Mouse (Mus musculus) liver, embryonic 13.5 days (tissue): ENCODE data around the gene Adh1. TPM values are rescaled to one million over a fixed set of nuclear protein-coding genes. Genes with fewer than 3 reads are reported as not detected.

Experiments
- ATAC-seq: fragments of 200-750 bp; cut with Nextera tagmentation; 2 replicates; pipeline ENCODE4 v1.8.0; 2017; ENCODE audit warnings: low read depth, mild to moderate bottlenecking, moderate number of reproducible peaks, moderate library complexity
- DNase-seq: peaks from one replicate; pipeline ENCODE4 v3.0.0; 2022
- H3K27ac ChIP-seq: fragments of 300-500 bp; sonication (generic); 2 replicates; pipeline ENCODE4 v1.5.1; 2015; ENCODE audit warnings: moderate library complexity, mild to moderate bottlenecking, inconsistent platforms
- H3K27me3 ChIP-seq: fragments of 300-500 bp; sonication (generic); 2 replicates; pipeline ENCODE4 v1.6.1; 2015; ENCODE audit warnings: mild to moderate bottlenecking, inconsistent platforms
- H3K36me3 ChIP-seq: fragments of 300-500 bp; sonication (generic); 2 replicates; pipeline ENCODE4 v1.6.1; 2015; ENCODE audit warnings: mild to moderate bottlenecking, inconsistent platforms
- H3K4me1 ChIP-seq: fragments of 300-500 bp; sonication (generic); replicated peaks from 2 replicates; pipeline ENCODE4 v1.6.1; 2015; ENCODE audit warnings: inconsistent platforms
- H3K4me2 ChIP-seq: fragments of 300-500 bp; sonication (generic); 2 replicates; pipeline ENCODE4 v1.6.1; 2015; ENCODE audit warnings: inconsistent platforms, mild to moderate bottlenecking, moderate library complexity
- H3K4me3 ChIP-seq: fragments of 300-500 bp; sonication (generic); replicated peaks from 2 replicates; pipeline ENCODE4 v1.5.1; 2015; ENCODE audit warnings: mild to moderate bottlenecking, inconsistent platforms
- H3K9ac ChIP-seq: fragments of 300-500 bp; sonication (generic); 2 replicates; pipeline ENCODE4 v1.6.1; 2015; ENCODE audit warnings: mild to moderate bottlenecking, inconsistent platforms
- H3K9me3 ChIP-seq: fragments of 300-500 bp; sonication (generic); replicated peaks from 2 replicates; pipeline ENCODE4 v1.6.1; 2016; ENCODE audit warnings: inconsistent platforms
- WGBS: fragments of 180-500 bp; shearing (Covaris S2); methylation state at CpG from one replicate; pipeline ENCODE4 v1.1.7; 2015; ENCODE audit not compliant: insufficient replicate concordance; 5-methylcytosine and 5-hydroxymethylcytosine counted together
- polyA plus RNA-seq: library from polyadenylated mRNA; unstranded; fragments of >200 nt; fragmentation: Nextera tagmentation; extraction: Ambion mirVana; gene quantifications from 2 replicates; pipeline ENCODE4 v1.2.1, GENCODE M21; 2015

Gene Adh1
- polyA plus RNA-seq, 1 experiment from 2014 or later = 3.4 TPM

- no peak overlapping the region for H3K4me3 ChIP-seq
- DNase-seq (no peak), ATAC-seq (no peak)
- no peak overlapping the region for H3K9ac ChIP-seq
- WGBS = 56% methylated on average over 2 of the region's 2 CpGs
- no peaks in the 10 kb centered on the region for H3K36me3 ChIP-seq
- no peaks in the 10 kb centered on the region for H3K9me3 ChIP-seq
- no peaks in the 10 kb centered on the region for H3K27me3 ChIP-seq
- no peak overlapping the region for H3K4me2 ChIP-seq
- H3K27ac ChIP-seq = no peak overlapping the region
- no peaks in the 10 kb centered on the region for H3K4me1 ChIP-seq
Measured at GRCm38 (mm10) chr3:138316908-138317472, 56.2 kb downstream of the Adh1 start.

GRCm38 (mm10) chr3:138325001-138325400 is 64.2 kb downstream of the Adh1 start:
- Histone ChIP-seq H3K9me3 (no peaks in the 10 kb centered on the region), H3K27ac (no peak overlapping the region), H3K36me3 (no peaks in the 10 kb centered on the region), H3K4me3 (no peak overlapping the region), H3K4me1 (no peaks in the 10 kb centered on the region), H3K4me2 (no peak overlapping the region), H3K27me3 (no peaks in the 10 kb centered on the region), H3K9ac (no peak overlapping the region)
- ATAC-seq (no peak), DNase-seq (no peak)
- 81% methylated on average over 17 of the region's 17 CpGs for WGBS

- H3K4me3 ChIP-seq = no peak overlapping the region
- ATAC-seq = no peak
- 68% methylated on average over 6 of the region's 6 CpGs for WGBS
Measured at GRCm38 (mm10) chr3:138325466-138325865, 64.7 kb downstream of the Adh1 start.

GRCm38 (mm10) chr3:138333910-138334309 is 73.1 kb downstream of the Adh1 start:
- Histone ChIP-seq H3K4me3 (no peak overlapping the region), H3K9me3 (no peaks in the 10 kb centered on the region), H3K4me1 (0 out of 2 replicates have a peak, but pooled peaks cover 4% of the 10 kb centered on the region), H3K4me2 (no peak overlapping the region), H3K27ac (no peak overlapping the region), H3K9ac (no peak overlapping the region), H3K27me3 (no peaks in the 10 kb centered on the region), H3K36me3 (no peaks in the 10 kb centered on the region)
- no peak for ATAC-seq
- no peak for DNase-seq
- WGBS = 70% methylated on average over 8 of the region's 8 CpGs

More at GRCm38 (mm10) chr3:138325466-138325865, 64.7 kb downstream of the Adh1 start:
- Histone ChIP-seq H3K27me3 (no peaks in the 10 kb centered on the region), H3K27ac (no peak overlapping the region), H3K36me3 (no peaks in the 10 kb centered on the region), H3K9ac (no peak overlapping the region), H3K4me2 (no peak overlapping the region), H3K9me3 (no peaks in the 10 kb centered on the region), H3K4me1 (no peaks in the 10 kb centered on the region)
- DNase-seq = no peak

- 55% methylated on average over 4 of the region's 4 CpGs for WGBS
- Histone ChIP-seq H3K4me1 (0 out of 2 replicates have a peak, but pooled peaks cover 4% of the 10 kb centered on the region), H3K27ac (no peak overlapping the region), H3K27me3 (no peaks in the 10 kb centered on the region), H3K4me3 (no peak overlapping the region), H3K9me3 (no peaks in the 10 kb centered on the region), H3K9ac (no peak overlapping the region), H3K36me3 (no peaks in the 10 kb centered on the region), H3K4me2 (no peak overlapping the region)
- DNase-seq (no peak), ATAC-seq (no peak)
Measured at GRCm38 (mm10) chr3:138334320-138334719, 73.5 kb downstream of the Adh1 start.

- H3K4me3 ChIP-seq = no peak overlapping the region
Measured at GRCm38 (mm10) chr3:138335566-138335965, 74.8 kb downstream of the Adh1 start.

GRCm38 (mm10) chr3:138336104-138336754 is 75.4 kb downstream of the Adh1 start:
- Histone ChIP-seq H3K36me3 (no peaks in the 10 kb centered on the region), H3K27ac (no peak overlapping the region), H3K9ac (no peak overlapping the region), H3K27me3 (no peaks in the 10 kb centered on the region), H3K9me3 (no peaks in the 10 kb centered on the region), H3K4me2 (no peak overlapping the region), H3K4me1 (0 out of 2 replicates have a peak, but pooled peaks cover 4% of the 10 kb centered on the region), H3K4me3 (no peak overlapping the region)
- WGBS = 26% methylated on average over 3 of the region's 3 CpGs
- ATAC-seq = 0 out of 2 replicates have a peak, but pooled peaks have one; percentile 26
- no peak for DNase-seq

More at GRCm38 (mm10) chr3:138335566-138335965, 74.8 kb downstream of the Adh1 start:
- H3K4me1 ChIP-seq = 0 out of 2 replicates have a peak, but pooled peaks cover 4% of the 10 kb centered on the region
- no peaks in the 10 kb centered on the region for H3K9me3 ChIP-seq
- H3K9ac ChIP-seq = no peak overlapping the region
- no peaks in the 10 kb centered on the region for H3K36me3 ChIP-seq
- ATAC-seq (no peak), DNase-seq (no peak)
- 56% methylated on average over 1 of the region's 1 CpGs for WGBS
- no peaks in the 10 kb centered on the region for H3K27me3 ChIP-seq
- H3K4me2 ChIP-seq = no peak overlapping the region
- H3K27ac ChIP-seq = no peak overlapping the region

Other genes with a start within 250 kb of the Adh1 start
- 0.02 and 0.06 TPM in 2 replicates for gene 1110002E22Rik, start 195.9 kb upstream of the Adh1 start, polyA plus RNA-seq
- gene Gm5105, start 193.6 kb upstream of the Adh1 start, polyA plus RNA-seq = not detected in 2 replicates
- gene Trmt10a, start 117.5 kb upstream of the Adh1 start, polyA plus RNA-seq = 7.3 and 8.6 TPM in 2 replicates
- 27.4 and 36.9 TPM in 2 replicates for gene Mttp, start 116.0 kb upstream of the Adh1 start, polyA plus RNA-seq
- gene 4930579F01Rik, start 67.2 kb upstream of the Adh1 start, polyA plus RNA-seq = not detected in 2 replicates
- 0.25 and 0.30 TPM in 2 replicates for gene Adh7, start 43.2 kb upstream of the Adh1 start, polyA plus RNA-seq
- gene Adh6a, start 52.3 kb downstream of the Adh1 start, polyA plus RNA-seq = not detected in 2 replicates
- gene Adh6b, start 80.8 kb downstream of the Adh1 start, polyA plus RNA-seq = 0.35 and 0.51 TPM in 2 replicates
- 0.09 TPM in 1 of 2 replicates, not detected in the other for gene Adh4, start 154.5 kb downstream of the Adh1 start, polyA plus RNA-seq
- gene Adh5, start 182.1 kb downstream of the Adh1 start, polyA plus RNA-seq = 89.4 and 104 TPM in 2 replicates
- 26.1 and 32.0 TPM in 2 replicates for gene Metap1, start 228.5 kb downstream of the Adh1 start, polyA plus RNA-seq